Mouse (Mus musculus) fat pad, adult 2 months (tissue): Measurements from ENCODE around the gene Npas2.

Experiments used
- DNase-seq: peaks from one replicate; pipeline ENCODE4 v3.0.0-alpha.2; 2011; ENCODE audit warnings: low read depth, low spot score; ENCODE audit errors: extremely low read depth

The Npas2 gene

DNA sequence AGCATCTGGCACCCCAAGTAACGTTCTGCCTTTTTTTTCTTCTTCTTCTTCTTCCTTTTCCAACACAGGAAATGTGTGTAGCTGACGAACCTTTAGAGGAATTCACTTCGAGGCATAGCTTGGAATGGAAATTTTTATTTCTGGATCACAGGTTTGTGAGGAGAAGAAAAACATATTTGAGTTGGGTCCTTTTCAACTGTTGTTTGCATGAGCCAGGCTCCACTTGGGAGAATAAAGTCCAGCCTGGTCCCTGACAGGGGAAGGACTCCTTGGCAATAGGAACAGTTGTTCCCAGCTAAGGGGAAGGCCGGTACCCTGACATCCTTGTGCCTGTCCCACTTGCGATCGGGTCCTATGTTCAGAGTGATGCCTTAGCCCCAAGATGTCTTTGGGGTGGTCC is 131.7 kb downstream of the Npas2 start:
- no peak for DNase-seq

DNA sequence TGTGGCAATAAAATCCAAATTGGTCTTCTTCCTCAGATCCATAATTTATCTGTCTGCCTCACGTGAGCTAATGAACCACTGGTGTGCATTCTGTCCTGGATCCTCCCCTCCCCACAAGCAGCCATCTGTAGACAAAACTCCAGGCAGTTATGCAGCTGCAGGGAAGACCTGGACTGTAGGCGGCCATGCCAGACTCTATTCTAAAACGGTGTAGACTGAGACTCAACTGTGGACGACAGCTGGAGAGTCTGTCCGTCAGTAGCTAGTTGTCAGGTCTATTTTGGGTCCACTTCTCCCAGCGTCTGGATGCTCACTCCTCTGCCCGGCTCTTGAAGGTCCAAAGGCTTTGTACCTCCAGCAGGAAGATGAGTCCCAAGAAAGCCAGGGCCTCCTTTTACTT is 134.0 kb downstream of the Npas2 start:
- DNase-seq, result no peak

- no peak for DNase-seq
Measured at GRCm38 (mm10) chr1:39330857-39331594, 137.5 kb downstream of the Npas2 start.

DNA sequence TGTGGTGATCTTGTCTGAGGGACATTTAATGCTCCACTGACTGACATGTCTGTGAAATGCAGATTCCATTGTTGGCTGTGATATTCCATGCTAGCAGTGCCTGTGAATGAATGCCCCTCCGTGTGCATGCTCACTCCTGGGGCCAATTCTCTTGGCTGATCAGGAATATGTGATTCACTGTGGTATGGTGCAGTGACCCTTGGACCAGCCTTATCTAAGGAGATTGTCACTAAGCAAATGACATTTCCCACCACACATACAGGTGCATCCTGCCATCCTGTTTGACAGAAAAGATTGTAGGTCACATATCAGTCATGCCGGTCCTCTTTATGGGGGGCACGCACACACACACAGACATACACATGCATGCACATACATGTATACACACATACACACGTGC is 138.9 kb downstream of the Npas2 start:
- DNase-seq, result no peak

- DNase-seq, result no peak
Measured at GRCm38 (mm10) chr1:39335561-39336196, 142.1 kb downstream of the Npas2 start.

- no peak for DNase-seq
Measured at GRCm38 (mm10) chr1:39336788-39337187, 143.3 kb downstream of the Npas2 start.

DNA sequence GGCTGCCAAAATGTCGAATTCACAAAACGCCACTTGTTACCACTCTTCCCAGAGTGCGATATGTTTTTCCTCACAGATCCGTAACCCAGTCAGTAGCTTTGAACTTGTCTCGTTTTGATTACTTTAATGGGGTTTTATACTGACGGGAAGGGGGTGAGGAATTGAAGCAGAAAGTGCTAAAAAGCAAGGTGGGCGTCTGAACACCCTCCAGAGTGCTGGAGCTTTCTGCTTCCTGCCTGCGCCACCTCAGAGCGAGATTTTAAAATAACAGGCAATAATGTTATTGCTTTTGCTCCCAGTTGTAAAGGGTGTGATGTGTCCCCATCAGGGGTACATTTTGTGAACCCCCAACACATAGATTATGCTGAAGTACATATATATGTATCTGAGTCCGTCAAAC is 145.3 kb downstream of the Npas2 start:
- no peak for DNase-seq

- no peak for DNase-seq
Measured at GRCm38 (mm10) chr1:39339455-39339854, 145.9 kb downstream of the Npas2 start.

DNA sequence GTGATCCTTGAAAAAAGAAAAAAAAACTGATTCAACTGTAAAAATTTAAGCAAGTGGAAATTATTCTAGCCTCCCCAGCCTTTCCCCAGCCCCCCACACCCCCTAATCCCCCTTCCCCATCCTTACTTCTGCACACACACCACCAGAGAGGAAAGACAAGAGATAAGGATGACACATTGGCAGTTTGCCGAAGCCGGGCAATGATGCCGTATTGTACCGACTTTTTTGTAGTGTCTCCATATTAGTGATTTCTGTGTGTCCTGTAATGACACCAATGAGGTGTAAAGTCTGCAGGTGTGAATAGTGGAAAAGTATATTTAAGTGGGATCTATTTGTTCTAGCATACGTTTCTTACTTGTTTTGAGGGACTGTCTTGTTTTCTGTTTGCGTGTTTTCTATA is 146.6 kb downstream of the Npas2 start:
- no peak for DNase-seq

DNA sequence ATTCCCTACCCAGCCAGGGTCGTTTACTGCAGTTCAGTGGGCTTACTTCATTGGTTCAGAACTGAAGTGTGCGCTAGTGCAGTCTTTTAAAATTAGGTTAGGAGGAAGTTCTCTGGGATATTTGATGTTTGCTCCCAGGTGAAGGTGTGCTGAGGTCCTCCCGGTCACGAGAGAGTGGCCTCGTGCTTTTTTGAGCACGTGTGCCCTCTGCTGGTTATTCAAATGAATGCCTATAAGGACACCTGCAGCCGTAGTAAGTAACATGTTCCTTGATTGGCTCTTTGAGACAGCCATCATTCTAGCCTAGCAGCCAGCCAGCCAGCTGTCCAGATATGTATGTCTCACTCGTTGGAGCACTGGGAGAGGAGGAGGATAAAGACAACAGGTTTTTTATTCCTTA is 147.1 kb downstream of the Npas2 start:
- no peak for DNase-seq

DNA sequence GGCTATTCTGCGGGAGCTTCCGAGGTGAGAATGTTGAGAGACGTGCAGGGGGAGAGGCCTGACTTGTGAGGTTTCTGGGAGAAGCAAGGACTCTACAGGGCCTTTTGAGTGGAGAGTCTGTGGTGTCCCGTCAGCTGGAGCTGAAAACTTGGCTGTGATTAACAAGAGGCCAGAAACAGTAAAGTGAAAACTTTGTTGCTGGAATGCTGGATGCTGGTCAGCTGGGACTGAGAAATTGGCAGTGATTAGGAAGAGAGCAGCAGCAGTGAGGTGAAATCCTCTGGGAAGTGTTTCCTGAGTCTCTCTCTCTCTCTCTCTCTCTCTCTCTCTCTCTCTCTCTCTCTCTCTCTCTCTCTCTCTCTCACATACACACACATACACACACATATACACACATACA is 148.3 kb downstream of the Npas2 start:
- no peak for DNase-seq

DNA sequence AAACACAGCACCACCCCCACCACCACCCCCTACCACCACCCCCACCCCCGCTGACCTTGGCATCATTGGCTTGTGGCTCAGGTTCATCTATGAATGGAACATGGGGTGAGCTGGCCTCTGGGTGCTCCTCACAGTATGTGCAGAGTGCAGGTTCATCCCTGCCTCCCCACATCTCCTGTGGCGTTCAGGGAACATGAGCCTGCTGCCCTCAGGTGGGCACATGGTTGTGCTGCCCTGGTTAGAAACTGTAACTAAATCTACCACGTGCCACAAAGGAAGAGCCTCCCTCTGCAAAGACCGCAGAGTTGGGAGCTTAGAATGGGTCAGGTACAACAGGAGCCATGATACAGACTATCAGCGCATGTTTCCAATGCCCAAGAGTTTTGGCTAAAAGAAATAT is 149.7 kb downstream of the Npas2 start:
- DNase-seq, result no peak

DNA sequence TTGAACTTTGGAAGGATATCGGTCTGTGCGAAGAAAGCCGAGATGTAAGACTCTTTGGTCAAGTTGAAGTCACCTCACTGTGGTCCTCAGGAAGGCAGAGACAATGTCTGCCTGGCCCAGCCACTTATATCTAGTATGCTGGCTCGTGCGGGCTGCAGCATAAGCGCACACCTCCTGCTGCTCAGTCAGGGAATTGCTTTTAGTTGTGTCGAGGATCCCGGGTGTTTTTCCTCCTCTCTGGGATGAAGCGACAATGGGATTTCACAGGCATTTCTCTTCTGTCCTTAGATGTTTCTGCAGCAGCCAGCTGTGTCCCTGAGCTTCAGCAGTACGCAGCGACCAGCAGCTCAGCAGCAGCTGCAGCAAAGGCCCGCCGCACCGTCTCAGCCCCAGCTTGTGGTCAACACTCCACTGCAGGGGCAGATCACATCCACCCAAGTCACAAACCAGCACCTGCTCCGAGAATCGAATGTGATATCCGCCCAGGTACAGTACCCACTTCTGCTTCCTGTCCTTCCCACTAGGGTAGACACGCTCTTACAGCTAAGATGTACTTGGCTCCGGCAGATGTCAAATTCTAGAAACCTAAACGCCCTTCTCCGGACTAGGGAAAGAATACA is 151.6 kb downstream of the Npas2 start:
- no peak for DNase-seq

GRCm38 (mm10) chr1:39349001-39349400 is 155.5 kb downstream of the Npas2 start:
- DNase-seq, result no peak

DNA sequence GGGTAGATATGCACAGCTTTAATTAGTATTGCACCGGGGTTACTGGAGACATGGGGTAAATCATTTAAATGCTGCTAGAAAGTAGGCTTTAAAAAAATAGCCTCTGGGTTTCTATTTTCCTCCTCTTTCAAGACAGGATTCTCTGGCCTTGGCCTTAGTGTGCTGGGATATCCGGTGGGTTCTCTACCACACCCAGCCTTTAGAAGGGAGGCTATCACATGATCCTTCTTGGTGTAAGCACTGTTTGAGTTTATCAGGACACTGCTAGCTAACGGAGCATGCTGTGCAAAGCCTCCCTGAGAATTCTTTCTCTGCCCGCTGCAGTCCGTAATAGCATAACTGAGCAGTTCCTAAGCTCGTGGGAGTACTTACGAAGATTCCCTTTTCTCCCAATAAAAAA is 155.9 kb downstream of the Npas2 start:
- no peak for DNase-seq

GRCm38 (mm10) chr1:39361754-39362514 is 168.4 kb downstream of the Npas2 start:
- DNase-seq, result no peak

GRCm38 (mm10) chr1:39362515-39362893 is 169.0 kb downstream of the Npas2 start:
- no peak for DNase-seq

DNA sequence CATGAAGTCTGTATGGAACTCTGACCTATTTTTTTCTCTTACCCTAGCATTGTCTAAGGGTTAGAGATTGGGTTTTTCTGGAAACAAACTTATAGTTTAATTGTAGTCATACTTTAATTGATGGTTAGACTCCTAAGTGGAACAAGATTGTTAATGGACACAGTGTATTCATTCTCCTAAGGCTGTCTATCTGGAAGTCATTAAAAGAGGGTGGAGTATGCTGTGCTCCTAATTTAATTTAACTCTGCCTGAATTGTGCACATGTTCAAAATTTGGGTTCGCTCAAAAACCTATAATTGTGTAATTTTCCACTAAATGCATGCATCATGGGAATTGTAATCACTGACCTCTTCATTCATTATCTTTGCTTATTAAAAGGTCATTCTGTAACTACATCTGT is 172.0 kb downstream of the Npas2 start:
- no peak for DNase-seq

GRCm38 (mm10) chr1:39367045-39367444 is 173.5 kb downstream of the Npas2 start:
- no peak for DNase-seq

DNA sequence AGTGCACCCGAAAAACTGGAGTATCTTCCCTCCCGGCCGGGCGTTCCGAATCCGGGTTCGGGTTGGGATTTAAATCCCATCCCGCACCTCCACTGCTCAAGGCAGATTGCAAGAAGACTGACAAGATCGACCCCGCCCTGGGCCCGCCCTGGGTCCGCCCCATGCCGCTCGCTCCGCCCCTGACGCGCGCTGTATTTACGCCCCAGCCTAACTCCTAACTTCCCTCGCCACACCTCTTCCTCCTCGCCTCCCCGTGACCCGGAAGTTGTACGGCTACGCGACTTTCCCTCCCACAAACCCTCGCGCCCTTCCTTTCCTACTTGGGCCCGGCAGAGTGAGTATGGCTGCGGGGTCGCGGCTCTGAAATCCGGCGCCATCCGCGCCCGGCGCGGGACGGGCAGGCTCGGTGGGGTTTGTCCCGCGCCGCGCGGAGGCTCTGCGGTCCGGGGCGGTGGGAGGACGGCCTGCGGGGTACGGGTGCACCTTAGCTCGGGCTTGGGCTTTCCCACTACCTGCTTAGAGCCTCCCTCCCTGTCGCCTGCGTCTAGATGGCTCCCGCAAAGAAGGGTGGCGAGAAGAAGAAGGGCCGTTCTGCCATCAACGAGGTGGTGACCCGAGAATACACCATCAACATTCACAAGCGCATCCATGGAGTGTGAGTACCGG is 174.2 kb downstream of the Npas2 start, which contains the start of gene Rpl31:
Rpl31 (plus strand) TSS at position 242 of the 666 bp plus-strand sequence.
- DNase-seq, result peak; percentile 52

GRCm38 (mm10) chr1:39368267-39368841 is 174.8 kb downstream of the Npas2 start:
- no peak for DNase-seq
